Mouse (Mus musculus) liver, adult 2 months (tissue): ENCODE data around the gene Ccnq. TPM values are rescaled to one million over a fixed set of nuclear protein-coding genes. Genes with fewer than 3 reads are reported as not detected.

Experiments used
- DNase-seq: peaks from one replicate; pipeline ENCODE4 v3.0.0-alpha.2; 2011; ENCODE audit warnings: low read depth, low spot score; ENCODE audit errors: extremely low read depth
- H3K27ac ChIP-seq: fragments of 200-500 bp; replicated peaks from 2 replicates; pipeline ENCODE4 v1.5.1; 2012; ENCODE audit warnings: low read depth, mild to moderate bottlenecking, control low read depth, inconsistent platforms, low read length; ENCODE audit not compliant: insufficient read depth
- H3K27me3 ChIP-seq: fragments of 200-500 bp; 2 replicates; pipeline ENCODE4 v1.6.1; 2012; ENCODE audit warnings: mild to moderate bottlenecking, moderate library complexity, low read length, inconsistent platforms; ENCODE audit not compliant: control insufficient read depth, insufficient read depth
- H3K36me3 ChIP-seq: fragments of 200-500 bp; 2 replicates; pipeline ENCODE4 v1.6.1; 2012; ENCODE audit warnings: low read length, inconsistent platforms; ENCODE audit not compliant: control insufficient read depth, insufficient read depth
- H3K4me1 ChIP-seq: fragments of 200-500 bp; 2 replicates; pipeline ENCODE4 v1.6.1; 2011; ENCODE audit warnings: low read length; ENCODE audit not compliant: control insufficient read depth, insufficient read depth
- H3K4me3 ChIP-seq: fragments of 200-500 bp; 2 replicates; pipeline ENCODE4 v1.5.1; 2011; ENCODE audit warnings: low read depth, mild to moderate bottlenecking, control low read depth, low read length, moderate library complexity; ENCODE audit not compliant: insufficient read depth
- H3K79me2 ChIP-seq: fragments of 200-500 bp; 2 replicates; pipeline ENCODE4 v1.6.1; 2012; ENCODE audit warnings: inconsistent platforms, mild to moderate bottlenecking, low read length, moderate library complexity; ENCODE audit not compliant: control insufficient read depth, insufficient read depth
- H3K9ac ChIP-seq: fragments of 200-500 bp; 2 replicates; pipeline ENCODE4 v1.6.1; 2012; ENCODE audit warnings: low read depth, mild to moderate bottlenecking, control low read depth, inconsistent platforms, low read length
- CTCF ChIP-seq: fragments of 200-500 bp; IDR thresholded peaks from 2 replicates; pipeline ENCODE4 v1.5.1; 2011; ENCODE audit warnings: low read depth, low read length, control low read depth
- POLR2A ChIP-seq: fragments of 200-500 bp; IDR thresholded peaks from 2 replicates; pipeline ENCODE4 v1.6.1; 2011; ENCODE audit warnings: low read length, control low read depth; ENCODE audit not compliant: insufficient read depth; ENCODE audit errors: extremely low read depth
- WGBS: fragments of 180-500 bp; shearing (Covaris S2); methylation state at CpG from one replicate; pipeline ENCODE4 v1.1.7; 2018; 5-methylcytosine and 5-hydroxymethylcytosine counted together
- polyA plus RNA-seq: library from polyadenylated mRNA; depleted of rRNA; stranded (reverse); fragments of >200 nt; gene quantifications from 2 replicates; pipeline ENCODE4 v1.2.3, GENCODE M21; 2012
- total RNA-seq: library from RNA; depleted of rRNA; stranded (reverse); fragments of >200 nt; gene quantifications from 2 replicates; pipeline ENCODE4 v1.2.3, GENCODE M21; 2014

Gene Ccnq
- total and polyA plus RNA-seq, 2 experiments = 14.1 to 27.9 TPM

- 0 out of 2 replicates have a peak, but pooled peaks cover 3% of the 10 kb centered on the region for H3K4me1 ChIP-seq
- no peaks in the 10 kb centered on the region for H3K27me3 ChIP-seq
- H3K79me2 ChIP-seq = no peaks in the 10 kb centered on the region
- H3K27ac ChIP-seq = no peak overlapping the region
- no peaks in the 10 kb centered on the region for H3K36me3 ChIP-seq
- no peak for DNase-seq
- no peak overlapping the region for H3K9ac ChIP-seq
- TF ChIP-seq POLR2A (no peak), CTCF (no peak)
- 92% methylated on average over 3 of the region's 3 CpGs for WGBS
- H3K4me3 ChIP-seq = no peak overlapping the region
Observed at GRCm38 (mm10) chr11:78780002-78780401, 28.5 kb upstream of the Ccnq start.

- H3K4me1 ChIP-seq = 0 out of 2 replicates have a peak, but pooled peaks cover 3% of the 10 kb centered on the region
- H3K4me3 ChIP-seq = no peak overlapping the region
- H3K27me3 ChIP-seq = no peaks in the 10 kb centered on the region
- H3K79me2 ChIP-seq = no peaks in the 10 kb centered on the region
- DNase-seq = peak; percentile 86
- 60% methylated on average over 10 of the region's 10 CpGs for WGBS
- no peak for TF ChIP-seq POLR2A
- TF ChIP-seq CTCF = no peak
- no peaks in the 10 kb centered on the region for H3K36me3 ChIP-seq
- H3K27ac ChIP-seq = no peak overlapping the region
- H3K9ac ChIP-seq = no peak overlapping the region
Observed at GRCm38 (mm10) chr11:78777851-78778680, 26.5 kb upstream of the Ccnq start.

GRCm38 (mm10) chr11:78771751-78772283, 20.3 kb upstream of the Ccnq start:
- H3K4me3 ChIP-seq = no peak overlapping the region
- TF ChIP-seq POLR2A = no peak
- no peak for TF ChIP-seq CTCF
- no peak for DNase-seq
- H3K4me1 ChIP-seq = no peaks in the 10 kb centered on the region
- H3K79me2 ChIP-seq = no peaks in the 10 kb centered on the region
- H3K27me3 ChIP-seq = no peaks in the 10 kb centered on the region
- no peak overlapping the region for H3K9ac ChIP-seq
- no peaks in the 10 kb centered on the region for H3K36me3 ChIP-seq
- WGBS = 63% methylated on average over 11 of the region's 11 CpGs
- no peak overlapping the region for H3K27ac ChIP-seq

- no peak for DNase-seq
- Histone ChIP-seq H3K36me3 (no peaks in the 10 kb centered on the region), H3K4me1 (no peaks in the 10 kb centered on the region), H3K79me2 (no peaks in the 10 kb centered on the region), H3K27ac (no peak overlapping the region), H3K27me3 (no peaks in the 10 kb centered on the region), H3K9ac (no peak overlapping the region), H3K4me3 (no peak overlapping the region)
- WGBS = 77% methylated on average over 6 of the region's 6 CpGs
- TF ChIP-seq POLR2A (no peak), CTCF (no peak)
Observed at GRCm38 (mm10) chr11:78770436-78770835, 18.9 kb upstream of the Ccnq start.

GRCm38 (mm10) chr11:78768778-78769177, 17.2 kb upstream of the Ccnq start:
- Histone ChIP-seq H3K36me3 (no peaks in the 10 kb centered on the region), H3K79me2 (no peaks in the 10 kb centered on the region), H3K4me1 (no peaks in the 10 kb centered on the region), H3K4me3 (no peak overlapping the region), H3K27ac (no peak overlapping the region), H3K9ac (no peak overlapping the region), H3K27me3 (no peaks in the 10 kb centered on the region)
- no peak for TF ChIP-seq POLR2A
- TF ChIP-seq CTCF = no peak
- WGBS = 67% methylated on average over 3 of the region's 3 CpGs
- DNase-seq = no peak

GRCm38 (mm10) chr11:78766069-78766830, 14.7 kb upstream of the Ccnq start:
- TF ChIP-seq CTCF (no peak), POLR2A (no peak)
- Histone ChIP-seq H3K27ac (no peak overlapping the region), H3K4me1 (no peaks in the 10 kb centered on the region), H3K4me3 (no peak overlapping the region), H3K27me3 (no peaks in the 10 kb centered on the region), H3K9ac (no peak overlapping the region), H3K36me3 (no peaks in the 10 kb centered on the region), H3K79me2 (no peaks in the 10 kb centered on the region)
- whole genome bisulfite sequencing = 83% methylated on average over 6 of the region's 6 CpGs
- DNase-seq = no peak
